Mouse (Mus musculus): ENCODE data around the gene Msi2. TPM values are rescaled to one million over a fixed set of nuclear protein-coding genes. Genes with fewer than 3 reads are reported as not detected.

Msi2 gene
- 151 and 179 TPM in 2 replicates for total RNA-seq (2017)

DNA sequence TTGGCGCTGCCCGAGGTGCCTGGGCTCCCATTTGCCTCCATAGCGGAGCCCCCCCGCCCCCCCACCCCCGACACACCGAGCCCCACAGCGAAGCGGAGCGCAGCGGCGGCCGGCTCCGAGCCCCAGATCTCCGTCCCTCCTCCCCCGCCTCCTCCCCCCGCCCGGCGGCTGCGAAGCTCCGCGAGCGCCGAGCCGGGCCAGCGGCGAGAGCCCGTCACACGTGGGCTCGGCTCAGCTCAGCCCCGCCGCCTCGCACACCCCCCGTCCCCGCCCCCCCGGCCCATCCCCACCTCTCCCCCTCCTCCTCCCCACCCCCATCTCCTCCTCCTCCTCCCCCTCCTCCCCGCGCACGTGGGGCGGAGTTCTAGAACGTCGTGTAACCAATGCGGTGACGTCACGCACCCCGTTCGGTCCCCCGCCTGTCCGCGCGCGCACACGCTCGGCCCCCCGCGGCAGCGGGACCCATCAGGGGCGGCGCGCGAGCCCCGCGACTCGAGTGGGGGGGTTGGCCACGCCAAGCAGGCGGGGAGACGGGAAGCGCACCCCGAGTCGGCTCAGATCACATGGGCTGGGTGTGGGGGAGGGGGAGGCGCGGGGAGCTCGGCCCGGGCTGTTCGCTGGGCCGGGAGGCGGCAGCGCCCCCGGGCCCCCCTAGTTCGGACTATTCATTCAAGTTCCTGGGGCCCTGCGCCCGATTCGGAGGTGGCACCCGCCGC lies at the start of gene Msi2:
Gene Msi2, minus strand, starts transcription at position 464 of the 716 bp plus-strand sequence.
- ATAC-seq (replicated peaks; ENCODE audit: low read depth, poor library complexity, severe bottlenecking), result peak; percentile 60

DNA sequence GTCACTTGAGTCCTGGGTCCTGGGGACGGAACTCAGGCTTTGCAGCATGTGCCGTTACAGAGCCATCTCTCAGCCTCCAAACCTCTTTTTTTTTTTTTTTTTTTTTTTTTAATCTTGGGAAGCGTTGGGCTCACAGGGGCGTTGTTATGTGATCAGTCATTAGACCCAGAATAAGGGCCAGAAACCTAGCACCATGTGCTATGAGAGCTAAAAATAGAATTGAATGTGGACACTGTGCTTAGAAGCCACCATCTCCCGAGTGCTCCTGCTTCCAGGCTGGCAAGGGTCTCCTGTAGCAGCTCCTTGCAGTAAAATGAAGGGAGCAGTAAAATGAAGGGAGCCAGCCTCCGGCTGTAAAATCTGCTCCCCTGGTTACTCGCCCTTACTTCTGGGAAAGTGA lies 47.3 kb upstream of the Msi2 start:
- no peak for ATAC-seq (replicated peaks; ENCODE audit: low read depth, poor library complexity, severe bottlenecking)

DNA sequence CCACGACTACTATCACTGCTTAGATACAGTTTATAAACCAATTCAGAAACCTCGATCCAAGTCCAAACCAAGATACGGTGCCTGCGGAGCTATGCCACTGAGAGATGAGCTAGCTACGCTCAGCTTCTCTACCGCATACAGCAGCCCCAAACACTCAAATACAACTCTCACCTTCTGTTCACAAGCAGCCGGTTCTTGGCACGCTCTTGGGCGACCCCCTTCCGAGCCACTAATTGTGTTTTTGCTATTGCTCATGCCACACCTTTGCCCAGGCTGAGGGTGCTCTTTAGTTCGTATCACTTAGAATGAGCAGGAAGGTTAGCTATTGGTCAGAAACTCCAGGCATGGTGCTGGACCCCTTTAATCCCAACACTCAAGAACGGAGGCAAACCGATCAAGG lies 45.1 kb upstream of the Msi2 start:
- no peak for ATAC-seq (replicated peaks; ENCODE audit: low read depth, poor library complexity, severe bottlenecking)

DNA sequence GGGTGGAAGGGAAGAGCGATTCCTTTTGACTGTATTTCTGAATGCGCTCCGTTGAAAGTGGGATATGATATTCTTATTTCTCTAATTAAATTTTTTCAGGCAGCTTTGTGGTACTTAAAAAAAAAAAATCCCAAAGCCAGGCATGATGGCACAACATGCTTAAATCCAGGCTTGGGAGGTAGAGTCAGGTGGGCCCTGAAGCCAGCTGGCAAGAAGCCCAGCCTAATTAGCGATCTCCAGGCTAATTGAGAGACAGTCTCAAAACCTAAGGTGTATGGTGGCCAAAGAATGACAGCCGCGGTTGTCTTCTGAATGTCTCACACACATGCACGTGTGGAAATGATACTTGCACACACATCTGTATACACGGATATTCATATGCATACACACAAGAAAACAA lies 41.2 kb upstream of the Msi2 start:
- ATAC-seq (replicated peaks; ENCODE audit: low read depth, poor library complexity, severe bottlenecking), result no peak

DNA sequence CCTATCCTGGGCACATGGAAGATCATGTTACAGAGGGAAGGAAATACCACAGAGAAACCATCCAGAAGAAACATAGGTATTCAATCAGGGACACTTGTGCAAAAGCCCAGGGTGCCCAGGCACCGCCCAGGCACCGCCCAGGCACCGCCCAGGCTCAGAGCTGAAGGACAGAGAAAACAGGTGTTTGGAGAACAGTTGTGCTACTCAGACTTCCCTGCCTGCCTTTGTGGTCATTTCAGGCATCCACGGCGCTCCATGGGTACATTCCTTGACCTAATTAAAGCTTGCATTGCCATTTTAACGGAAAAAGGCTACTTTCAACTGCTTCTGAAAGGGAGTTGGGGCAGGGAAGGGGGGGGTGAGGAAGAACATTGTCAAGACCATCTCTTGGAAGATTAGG lies 40.1 kb upstream of the Msi2 start:
- ATAC-seq (replicated peaks; ENCODE audit: low read depth, poor library complexity, severe bottlenecking), result no peak

DNA sequence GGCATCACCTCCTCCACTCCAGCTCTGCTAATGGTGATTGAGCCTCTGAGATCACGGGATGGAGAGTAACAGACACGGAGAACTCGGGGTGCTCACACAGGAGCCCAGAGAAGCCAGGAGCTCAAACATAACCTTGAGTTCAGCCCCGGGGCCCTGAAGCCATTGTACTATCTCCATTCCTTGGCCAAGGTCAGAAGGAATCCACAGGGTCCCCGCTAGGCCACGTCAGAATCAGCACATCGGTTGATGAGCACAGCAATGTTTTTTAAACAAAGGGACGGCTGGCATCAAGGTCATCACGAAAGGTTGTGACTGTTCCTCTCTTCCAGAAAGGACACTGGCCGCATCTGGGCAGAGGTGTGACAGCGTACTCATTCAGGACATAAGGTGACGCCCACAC lies 27.0 kb upstream of the Msi2 start:
- no peak for ATAC-seq (replicated peaks; ENCODE audit: low read depth, poor library complexity, severe bottlenecking)

DNA sequence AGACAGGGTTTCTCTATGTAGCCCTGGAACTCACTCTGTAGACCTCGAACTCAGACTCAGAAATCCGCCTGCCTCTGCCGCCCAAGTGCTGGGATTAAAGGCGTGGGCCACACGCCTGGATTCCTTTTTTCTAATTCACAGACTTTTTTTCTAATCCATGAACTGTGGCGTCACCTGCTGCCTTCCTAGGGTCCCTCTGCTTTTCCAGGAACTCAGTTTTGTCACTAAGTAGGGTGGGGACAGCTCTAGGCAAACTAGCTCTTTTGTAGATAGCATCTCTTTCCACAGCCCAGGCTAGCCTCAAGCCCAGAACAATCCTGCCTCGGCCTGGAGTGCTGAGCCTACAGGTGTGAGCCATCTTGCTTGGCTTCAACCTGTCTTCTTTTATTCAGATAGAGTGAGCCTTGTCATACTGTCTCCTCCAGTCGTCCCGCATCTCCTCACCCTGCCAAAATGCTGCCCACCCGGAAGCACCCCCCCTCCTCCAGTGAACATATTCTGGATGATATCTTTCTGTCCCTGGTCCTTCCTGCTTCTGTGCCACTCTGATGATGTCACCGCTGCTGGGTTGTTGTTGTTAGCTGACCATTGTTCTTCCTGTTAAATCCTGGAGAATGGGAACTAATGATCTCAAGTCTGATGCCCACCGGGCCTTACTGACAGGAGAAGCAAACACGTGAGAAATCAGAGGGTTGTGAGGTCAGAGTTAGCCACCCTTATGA lies 21.4 kb upstream of the Msi2 start:
- ATAC-seq (replicated peaks; ENCODE audit: low read depth, poor library complexity, severe bottlenecking), result no peak

DNA sequence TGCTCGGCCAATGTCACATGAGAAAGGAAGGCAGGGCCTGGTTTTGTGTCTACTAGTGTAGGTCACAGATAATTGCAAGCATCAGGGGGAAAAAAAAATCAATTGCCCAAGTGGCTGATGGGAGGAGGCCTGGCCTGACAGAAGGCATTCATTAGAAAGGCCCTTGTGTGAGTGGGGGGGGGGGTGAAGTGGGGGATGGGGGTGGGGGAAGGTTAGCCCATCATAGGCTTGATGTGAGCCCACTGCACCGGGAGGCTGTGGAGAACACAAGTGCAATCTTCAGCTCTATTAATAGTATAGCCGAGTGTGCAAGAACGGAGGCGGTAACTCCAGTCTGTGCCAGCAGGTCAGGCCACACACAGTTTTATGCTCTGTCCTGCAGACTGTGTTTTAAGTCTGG lies 11.1 kb upstream of the Msi2 start:
- ATAC-seq (replicated peaks; ENCODE audit: low read depth, poor library complexity, severe bottlenecking), result no peak

DNA sequence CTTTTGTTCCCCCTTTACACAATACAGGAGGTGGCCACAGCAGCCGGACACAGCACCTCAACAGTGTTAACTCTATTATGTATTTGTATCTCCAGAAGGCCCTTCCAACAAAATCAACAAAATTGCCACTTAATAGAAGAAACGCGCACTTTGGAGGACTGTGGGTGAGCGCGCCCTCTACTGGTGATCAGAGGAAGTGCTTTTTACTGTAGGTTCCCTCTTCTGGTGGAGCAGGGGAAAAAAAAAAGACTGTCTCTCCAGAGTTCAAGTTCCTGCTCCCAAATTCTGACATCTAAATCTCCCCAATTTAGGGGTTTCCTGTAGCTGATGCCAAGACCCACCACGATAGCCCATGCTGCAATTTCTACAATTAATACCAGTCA lies 10.2 kb upstream of the Msi2 start:
- ATAC-seq (replicated peaks; ENCODE audit: low read depth, poor library complexity, severe bottlenecking), result peak; percentile 88

DNA sequence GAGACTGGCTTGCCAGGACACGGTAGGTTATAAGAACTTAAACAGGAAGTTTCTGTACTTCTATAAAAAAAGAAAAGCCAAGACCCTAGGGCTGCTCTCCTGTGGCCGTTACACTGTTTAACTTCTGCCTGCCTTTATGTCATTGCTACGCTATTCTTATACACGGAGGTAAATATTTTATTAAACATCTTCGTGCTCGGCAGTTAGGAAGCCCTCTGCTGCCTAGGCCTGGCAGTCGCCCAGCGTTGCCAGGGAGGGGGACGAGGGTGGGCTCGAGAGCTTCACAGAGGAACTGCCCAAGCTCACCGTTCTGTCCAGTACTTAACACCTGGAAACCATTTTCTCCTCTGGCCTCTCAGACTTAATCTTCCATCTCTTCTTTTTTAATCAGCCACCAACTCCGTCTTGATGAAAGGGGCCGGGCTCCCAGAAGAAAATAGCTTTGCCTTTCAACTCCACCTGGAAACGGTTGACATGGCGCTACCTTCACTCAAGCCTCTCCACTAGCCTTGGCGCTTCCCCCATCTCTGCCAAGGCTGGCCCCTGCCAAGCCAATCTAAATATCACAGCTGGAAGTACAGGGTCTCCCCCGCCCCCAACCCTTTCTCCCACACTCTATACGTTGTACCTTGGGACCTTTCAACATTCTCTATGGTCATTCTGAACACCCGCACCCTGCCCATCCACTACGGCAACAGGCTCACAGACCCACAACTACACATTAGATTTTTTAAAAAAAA lies 9.6 kb upstream of the Msi2 start:
- peak; percentile 47; the same call in 1 of the 2 replicates for ATAC-seq (replicated peaks; ENCODE audit: low read depth, poor library complexity, severe bottlenecking)

DNA sequence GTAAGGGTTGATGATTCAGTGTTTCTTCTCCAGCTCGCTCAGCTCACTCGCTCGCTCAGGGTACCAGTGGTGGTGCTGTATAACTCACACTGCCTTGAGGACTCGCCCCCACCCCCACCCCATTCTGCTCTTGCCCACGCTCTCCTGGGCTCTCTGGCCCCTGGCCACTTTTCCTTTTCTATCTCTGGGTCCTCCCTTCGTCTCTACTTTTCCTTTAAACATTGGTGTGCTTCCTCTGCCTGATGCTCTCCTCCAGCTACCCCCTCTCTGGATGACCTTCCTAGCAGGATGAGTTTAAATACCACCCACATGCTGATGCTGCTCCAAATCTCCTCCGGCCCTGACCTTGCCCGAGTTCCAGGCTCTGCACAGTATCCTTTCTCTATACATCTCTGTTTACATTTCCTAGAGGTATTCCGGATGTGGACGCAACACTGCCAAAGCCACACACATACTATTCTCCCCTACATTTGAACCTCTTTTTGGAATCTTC lies 2.9 kb upstream of the Msi2 start:
- ATAC-seq (replicated peaks; ENCODE audit: low read depth, poor library complexity, severe bottlenecking), result no peak

DNA sequence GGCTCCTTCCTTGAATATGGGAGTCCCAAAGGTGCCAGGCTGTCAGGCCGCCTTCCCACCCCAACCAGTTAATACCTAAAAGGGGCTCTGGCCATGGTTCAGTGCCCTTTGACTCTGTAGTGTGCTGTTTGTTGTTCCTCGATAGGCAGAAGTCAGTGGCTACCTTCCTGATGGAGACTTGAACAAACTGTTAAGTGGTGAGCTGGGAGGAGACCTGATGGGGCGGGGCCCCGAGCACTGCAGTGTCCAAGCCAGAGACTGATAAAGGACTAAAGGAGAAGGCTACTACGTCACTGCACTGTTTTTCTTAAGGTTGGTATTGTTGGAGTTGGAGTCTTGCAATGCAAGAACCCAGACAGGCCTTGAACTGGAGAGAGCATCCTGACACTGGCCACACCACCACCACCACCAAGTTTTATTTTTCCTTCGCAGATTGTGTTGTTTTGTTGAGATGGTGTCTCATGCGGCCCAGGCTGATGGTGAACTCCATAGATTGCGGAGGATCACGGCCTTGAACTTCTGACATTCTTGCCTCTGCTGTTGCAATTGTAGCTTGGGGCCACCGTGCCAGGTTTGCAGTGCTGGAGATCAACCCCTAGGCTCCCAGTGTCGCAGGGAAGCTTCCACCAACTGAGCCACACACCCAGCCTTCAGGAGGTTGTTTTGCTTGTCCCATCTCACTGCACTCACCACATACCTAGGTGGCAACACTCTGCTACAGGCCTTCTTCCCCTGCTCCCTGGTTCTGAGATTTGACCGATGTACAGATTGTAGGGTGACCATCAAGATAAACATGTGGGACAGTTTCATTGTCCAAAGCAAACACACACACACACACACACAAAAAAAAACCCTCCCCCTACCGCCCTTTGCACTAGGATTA lies 2.2 kb upstream of the Msi2 start:
- ATAC-seq (replicated peaks; ENCODE audit: low read depth, poor library complexity, severe bottlenecking), result no peak

DNA sequence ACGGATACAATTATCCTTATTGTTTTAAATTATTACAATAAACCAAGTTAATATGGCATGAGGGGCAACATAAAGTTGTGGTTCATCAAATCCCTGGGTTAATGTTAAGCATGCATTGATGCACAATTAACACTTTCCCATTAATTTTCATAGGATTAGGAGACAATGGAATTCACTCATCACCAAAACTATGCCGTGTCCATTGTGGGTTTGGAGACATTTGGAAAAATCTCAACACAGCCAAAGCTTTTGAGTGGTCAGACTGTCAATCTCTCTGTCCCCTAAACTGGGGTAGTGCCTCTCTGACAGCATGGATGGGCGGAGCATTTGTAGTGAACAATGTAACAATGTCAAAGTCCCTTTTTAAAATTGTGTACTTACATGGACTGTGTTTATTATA lies 1.3 kb upstream of the Msi2 start:
- ATAC-seq (replicated peaks; ENCODE audit: low read depth, poor library complexity, severe bottlenecking), result no peak

DNA sequence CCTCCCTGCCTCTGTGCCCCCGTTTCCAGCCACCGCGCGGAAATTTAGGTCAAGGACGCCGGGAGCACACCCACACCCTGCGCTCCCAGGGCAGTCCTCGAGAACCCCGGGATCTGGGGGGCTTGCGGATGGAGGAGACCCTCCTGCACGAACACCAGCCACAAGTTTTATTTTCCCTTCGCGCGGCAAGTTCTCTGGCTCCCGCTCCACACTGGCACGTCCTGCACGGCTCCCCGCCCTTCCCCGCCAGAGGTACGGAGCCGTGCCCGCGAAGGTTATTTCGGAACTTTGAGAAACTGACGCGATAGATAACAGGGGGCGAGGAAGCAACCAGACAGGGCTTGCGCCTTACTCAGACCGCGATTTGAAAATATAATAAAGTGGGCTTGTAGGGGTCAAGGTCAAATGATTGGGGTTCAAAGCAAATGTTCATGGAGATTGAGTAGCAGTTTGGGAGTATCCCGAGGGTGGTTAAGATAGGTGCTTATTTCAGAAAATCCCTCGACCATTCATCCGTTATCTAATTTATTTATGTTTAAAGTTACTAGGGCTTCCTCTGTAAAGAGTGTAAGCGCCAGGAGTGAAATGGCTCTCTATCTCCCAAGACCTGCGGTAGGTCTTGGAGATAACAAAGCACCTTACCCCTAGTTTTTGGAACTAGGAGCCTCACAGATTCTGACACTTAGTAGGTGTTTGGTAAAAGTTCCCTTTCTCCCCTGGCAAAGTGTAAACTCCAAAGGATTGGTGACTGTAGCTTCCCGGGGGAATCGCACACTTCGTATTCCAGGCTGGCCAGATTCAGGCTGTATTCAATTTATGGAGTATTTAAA lies 668 bp upstream of the Msi2 start:
- peak; percentile 45 for ATAC-seq (replicated peaks; ENCODE audit: low read depth, poor library complexity, severe bottlenecking)

DNA sequence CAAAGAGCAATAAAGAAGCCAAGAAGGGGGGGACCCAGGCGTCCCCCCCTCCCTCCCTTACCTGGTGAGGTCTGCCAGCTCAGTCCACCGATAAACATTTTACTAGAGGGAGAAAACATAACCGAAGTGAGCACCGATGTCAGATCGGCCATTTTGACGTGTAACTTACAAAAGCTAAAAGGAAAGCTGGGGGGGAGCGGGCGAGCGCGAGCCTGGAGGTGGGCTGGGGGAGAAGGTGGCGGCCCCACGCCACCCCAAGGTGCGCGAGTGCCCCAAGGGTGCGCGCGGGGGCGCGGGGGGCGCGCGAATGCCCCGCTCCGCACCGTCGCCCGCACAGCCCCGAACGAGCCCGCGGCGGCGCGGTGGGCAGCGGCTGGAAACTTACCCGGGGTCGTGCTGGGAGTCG lies 666 bp downstream of the Msi2 start:
- ATAC-seq (replicated peaks; ENCODE audit: low read depth, poor library complexity, severe bottlenecking), result no peak

DNA sequence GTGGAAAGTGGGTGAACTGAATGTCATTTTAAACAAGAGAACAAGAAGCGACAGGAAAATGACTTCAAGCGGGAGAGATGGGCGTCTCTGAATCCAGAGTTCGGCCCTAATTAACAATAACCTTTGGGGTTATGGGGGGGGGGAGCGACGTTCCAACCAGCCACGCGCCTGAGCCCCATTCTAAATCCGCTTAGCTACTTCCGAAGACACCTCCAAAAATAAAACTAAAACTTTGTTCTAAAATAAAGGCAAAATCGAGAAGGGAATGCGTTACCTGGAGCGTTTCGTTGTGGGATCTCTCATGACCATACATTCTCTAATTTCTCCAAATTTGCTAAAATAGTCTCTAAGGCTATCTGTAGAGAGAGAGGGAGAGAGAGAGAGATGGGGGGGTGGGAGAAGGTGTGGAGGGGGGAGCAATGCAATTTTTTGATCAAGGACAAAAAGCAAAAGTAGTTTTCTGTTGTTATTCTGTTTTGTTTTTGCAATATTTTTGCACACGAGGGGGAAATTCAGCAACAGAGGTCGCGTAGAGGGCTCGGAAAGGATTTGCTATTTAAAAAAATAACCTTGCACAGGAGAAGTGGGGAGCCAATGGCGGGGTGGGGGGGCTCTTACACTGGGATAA lies 1.2 kb downstream of the Msi2 start:
- no peak for ATAC-seq (replicated peaks; ENCODE audit: low read depth, poor library complexity, severe bottlenecking)

DNA sequence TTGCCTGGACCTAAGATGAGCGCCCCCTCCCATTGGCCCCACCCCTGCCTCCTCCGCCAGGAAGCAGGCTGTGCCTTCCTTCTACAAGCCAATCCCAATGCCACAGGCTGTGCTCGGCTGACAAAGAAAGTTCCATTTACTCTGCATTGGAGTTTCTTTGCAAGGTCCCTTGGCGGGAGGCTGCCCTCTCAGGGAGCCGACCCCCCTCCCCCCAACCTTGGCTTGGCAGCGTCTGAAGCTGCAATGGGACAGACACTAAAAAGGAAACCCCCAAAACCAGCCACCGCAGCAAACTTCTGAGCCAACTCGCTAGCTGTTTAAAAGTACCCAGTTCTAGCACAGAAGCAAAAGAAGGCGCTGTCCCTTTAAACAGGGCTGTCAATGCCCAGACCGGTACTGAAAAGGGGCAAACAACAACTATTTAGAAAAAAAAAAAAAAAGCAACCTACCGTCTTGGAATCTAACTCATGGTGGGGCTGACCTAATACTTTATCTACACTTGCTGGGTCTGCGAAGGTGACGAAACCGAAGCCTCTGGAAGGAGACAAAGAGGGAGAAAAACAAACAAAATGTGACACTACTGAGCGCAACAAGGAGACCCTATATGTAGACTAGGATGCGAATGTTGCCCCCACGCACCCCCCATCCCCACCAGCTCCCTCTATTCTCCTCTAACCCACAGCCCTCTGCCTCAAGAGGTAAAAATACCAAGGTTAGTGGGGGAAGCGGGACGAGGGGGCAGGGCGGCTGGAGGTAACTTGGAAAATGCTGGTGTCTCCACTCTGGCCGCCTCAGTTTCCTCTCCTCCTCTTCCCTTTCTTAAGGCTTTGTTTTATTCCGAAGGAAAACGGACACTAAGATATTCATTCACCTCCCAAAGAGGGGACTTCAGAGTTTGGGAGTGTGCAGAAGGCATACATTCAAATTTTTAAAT lies 2.0 kb downstream of the Msi2 start:
- peak; percentile 7; the same call in 1 of the 2 replicates for ATAC-seq (replicated peaks; ENCODE audit: low read depth, poor library complexity, severe bottlenecking)

DNA sequence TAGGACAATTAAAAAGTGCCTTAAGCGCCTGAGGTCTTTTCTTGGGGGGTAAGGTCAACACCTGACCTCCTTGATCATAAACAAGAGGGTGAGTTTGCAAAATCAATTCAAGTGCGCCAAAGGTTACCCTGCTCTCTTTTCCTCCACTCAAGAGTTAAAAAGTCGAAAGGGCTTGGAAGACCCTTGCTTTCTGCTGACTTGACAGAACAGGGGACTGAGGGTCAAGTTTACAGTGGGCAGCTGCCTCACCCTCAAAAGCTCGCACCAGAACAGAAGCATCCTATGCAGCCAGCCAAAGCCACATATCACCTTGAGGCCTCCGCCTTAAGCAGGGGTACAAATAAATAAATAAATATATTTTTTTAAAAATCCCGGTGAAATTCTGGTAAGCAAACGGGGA lies 3.0 kb downstream of the Msi2 start:
- ATAC-seq (replicated peaks; ENCODE audit: low read depth, poor library complexity, severe bottlenecking), result no peak
